Mouse (Mus musculus): ENCODE results near the gene Tmem169.
A peak's percentile ranks its signal among the peaks of the same experiment; 100 is the strongest.

Tmem169 gene

GRCm38 (mm10) chr1:72256381-72257256, 27.6 kb upstream of the Tmem169 start:
- no peaks in the 10 kb centered on the region for H3K9me3 ChIP-seq (ENCODE audit: low read length)
- H3K27me3 ChIP-seq (ENCODE audit: insufficient read depth, low read length): no peaks in the 10 kb centered on the region
- peaks cover 50% of the 10 kb centered on the region for H3K36me3 ChIP-seq (ENCODE audit: insufficient read depth, low read length)
- no peak for TF ChIP-seq POU5F1 (IDR thresholded peaks at IDR 0.05; ENCODE audit: borderline replicate concordance, low read length)
- TF ChIP-seq CTCF (conservative IDR thresholded peaks at IDR 0.05; ENCODE audit: low read length): no peak
- TF ChIP-seq NANOG (IDR thresholded peaks at IDR 0.05; ENCODE audit: borderline replicate concordance, low read length): no peak
- H3K4me1 ChIP-seq (replicated peaks; ENCODE audit: low read depth, low read length): peaks cover 62% of the 10 kb centered on the region
- no peak overlapping the region for H3K4me3 ChIP-seq (replicated peaks; ENCODE audit: low read length)

- peaks cover 94% of the 10 kb centered on the region for H3K36me3 ChIP-seq (ENCODE audit: insufficient read depth, low read length)
- TF ChIP-seq POU5F1 (IDR thresholded peaks at IDR 0.05; ENCODE audit: borderline replicate concordance, low read length) (no peak), NANOG (IDR thresholded peaks at IDR 0.05; ENCODE audit: borderline replicate concordance, low read length) (no peak), CTCF (conservative IDR thresholded peaks at IDR 0.05; ENCODE audit: low read length) (no peak)
- H3K4me1 ChIP-seq (replicated peaks; ENCODE audit: low read depth, low read length): peaks cover 51% of the 10 kb centered on the region
- no peak overlapping the region for H3K4me3 ChIP-seq (replicated peaks; ENCODE audit: low read length)
- no peaks in the 10 kb centered on the region for H3K27me3 ChIP-seq (ENCODE audit: insufficient read depth, low read length)
- H3K9me3 ChIP-seq (ENCODE audit: low read length): no peaks in the 10 kb centered on the region
Measured at GRCm38 (mm10) chr1:72263099-72263498, 21.1 kb upstream of the Tmem169 start.

- Histone ChIP-seq H3K4me1 (replicated peaks; ENCODE audit: low read depth, low read length) (peaks cover 20% of the 10 kb centered on the region), H3K36me3 (ENCODE audit: insufficient read depth, low read length) (peaks cover 47% of the 10 kb centered on the region), H3K9me3 (ENCODE audit: low read length) (no peaks in the 10 kb centered on the region), H3K4me3 (replicated peaks; ENCODE audit: low read length) (no peak overlapping the region), H3K27me3 (ENCODE audit: insufficient read depth, low read length) (no peaks in the 10 kb centered on the region)
- TF ChIP-seq POU5F1 (IDR thresholded peaks at IDR 0.05; ENCODE audit: borderline replicate concordance, low read length): no peak
- TF ChIP-seq CTCF (conservative IDR thresholded peaks at IDR 0.05; ENCODE audit: low read length): no peak
- TF ChIP-seq NANOG (IDR thresholded peaks at IDR 0.05; ENCODE audit: borderline replicate concordance, low read length): no peak
Measured at GRCm38 (mm10) chr1:72278085-72278484, 6.1 kb upstream of the Tmem169 start.

- TF ChIP-seq CTCF (conservative IDR thresholded peaks at IDR 0.05; ENCODE audit: low read length) (no peak), POU5F1 (IDR thresholded peaks at IDR 0.05; ENCODE audit: borderline replicate concordance, low read length) (no peak), NANOG (IDR thresholded peaks at IDR 0.05; ENCODE audit: borderline replicate concordance, low read length) (no peak)
- Histone ChIP-seq H3K36me3 (ENCODE audit: insufficient read depth, low read length) (peaks cover 8% of the 10 kb centered on the region; the same call in 1 of the 2 replicates), H3K9me3 (ENCODE audit: low read length) (no peaks in the 10 kb centered on the region), H3K4me3 (replicated peaks; ENCODE audit: low read length) (no peak overlapping the region), H3K27me3 (ENCODE audit: insufficient read depth, low read length) (peaks cover 28% of the 10 kb centered on the region), H3K4me1 (replicated peaks; ENCODE audit: low read depth, low read length) (peaks cover 24% of the 10 kb centered on the region)
Measured at GRCm38 (mm10) chr1:72282604-72283003, 1.6 kb upstream of the Tmem169 start.

GRCm38 (mm10) chr1:72284539-72284938, 370 bp downstream of the Tmem169 start:
- Histone ChIP-seq H3K4me3 (replicated peaks; ENCODE audit: low read length) (peak overlapping the region; percentile 93), H3K27me3 (ENCODE audit: insufficient read depth, low read length) (peaks cover 45% of the 10 kb centered on the region), H3K4me1 (replicated peaks; ENCODE audit: low read depth, low read length) (peaks cover 19% of the 10 kb centered on the region), H3K36me3 (ENCODE audit: insufficient read depth, low read length) (0 out of 2 replicates have a peak, but pooled peaks cover 5% of the 10 kb centered on the region), H3K9me3 (ENCODE audit: low read length) (no peaks in the 10 kb centered on the region)
- TF ChIP-seq NANOG (IDR thresholded peaks at IDR 0.05; ENCODE audit: borderline replicate concordance, low read length): no peak
- TF ChIP-seq CTCF (conservative IDR thresholded peaks at IDR 0.05; ENCODE audit: low read length): no peak
- no peak for TF ChIP-seq POU5F1 (IDR thresholded peaks at IDR 0.05; ENCODE audit: borderline replicate concordance, low read length)

- Histone ChIP-seq H3K4me1 (replicated peaks; ENCODE audit: low read depth, low read length) (peaks cover 19% of the 10 kb centered on the region), H3K4me3 (replicated peaks; ENCODE audit: low read length) (no peak overlapping the region), H3K9me3 (ENCODE audit: low read length) (no peaks in the 10 kb centered on the region), H3K27me3 (ENCODE audit: insufficient read depth, low read length) (peaks cover 45% of the 10 kb centered on the region), H3K36me3 (ENCODE audit: insufficient read depth, low read length) (no peaks in the 10 kb centered on the region)
- TF ChIP-seq POU5F1 (IDR thresholded peaks at IDR 0.05; ENCODE audit: borderline replicate concordance, low read length): no peak
- TF ChIP-seq CTCF (conservative IDR thresholded peaks at IDR 0.05; ENCODE audit: low read length): no peak
- no peak for TF ChIP-seq NANOG (IDR thresholded peaks at IDR 0.05; ENCODE audit: borderline replicate concordance, low read length)
Measured at GRCm38 (mm10) chr1:72286904-72287303, 2.7 kb downstream of the Tmem169 start.

- Histone ChIP-seq H3K9me3 (ENCODE audit: low read length) (no peaks in the 10 kb centered on the region), H3K27me3 (ENCODE audit: insufficient read depth, low read length) (peaks cover 47% of the 10 kb centered on the region), H3K4me1 (replicated peaks; ENCODE audit: low read depth, low read length) (peaks cover 11% of the 10 kb centered on the region), H3K4me3 (replicated peaks; ENCODE audit: low read length) (no peak overlapping the region), H3K36me3 (ENCODE audit: insufficient read depth, low read length) (no peaks in the 10 kb centered on the region)
- TF ChIP-seq NANOG (IDR thresholded peaks at IDR 0.05; ENCODE audit: borderline replicate concordance, low read length) (no peak), CTCF (conservative IDR thresholded peaks at IDR 0.05; ENCODE audit: low read length) (no peak), POU5F1 (IDR thresholded peaks at IDR 0.05; ENCODE audit: borderline replicate concordance, low read length) (no peak)
Measured at GRCm38 (mm10) chr1:72287893-72288292, 3.7 kb downstream of the Tmem169 start.

GRCm38 (mm10) chr1:72288527-72289150, 4.5 kb downstream of the Tmem169 start:
- Histone ChIP-seq H3K4me3 (replicated peaks; ENCODE audit: low read length) (no peak overlapping the region), H3K36me3 (ENCODE audit: insufficient read depth, low read length) (no peaks in the 10 kb centered on the region), H3K4me1 (replicated peaks; ENCODE audit: low read depth, low read length) (peaks cover 5% of the 10 kb centered on the region), H3K9me3 (ENCODE audit: low read length) (no peaks in the 10 kb centered on the region), H3K27me3 (ENCODE audit: insufficient read depth, low read length) (peaks cover 47% of the 10 kb centered on the region)
- TF ChIP-seq NANOG (IDR thresholded peaks at IDR 0.05; ENCODE audit: borderline replicate concordance, low read length) (no peak), CTCF (conservative IDR thresholded peaks at IDR 0.05; ENCODE audit: low read length) (no peak), POU5F1 (IDR thresholded peaks at IDR 0.05; ENCODE audit: borderline replicate concordance, low read length) (no peak)

Measured in E14TG2a.4 (cell line).